In genomic region chr11:66236557-66236956, GRCm38 (mm10) we compare ENCODE assay signal across 22 mouse cellular contexts.
DNase-seq lines count a peak whose midpoint lies in the region; ATAC-seq and TF ChIP-seq lines count a peak whose summit lies in the region.
"Had no signal": no experiment of that assay in that cellular context is flagged by ENCODE, and none has a peak within 500 bp of the region (broad histone marks: within the 10 kb centered on the region; RNA-seq: fewer than 3 reads in every experiment).

No protein-coding gene starts in this region.

- no peak overlapping the region for H3K27ac ChIP-seq in kidney, postnatal 0 days
- no peak overlapping the region for H3K27ac ChIP-seq in kidney, adult 2 months (ENCODE audit: insufficient read depth, low read depth, low read length)
- no peak overlapping the region for H3K27ac ChIP-seq in midbrain, postnatal 0 days (ENCODE audit: low read depth, low read length)
- no peak overlapping the region for H3K27ac ChIP-seq in midbrain, embryonic 16.5 days (ENCODE audit: low read length)
- H3K27ac ChIP-seq: embryonic facial prominence, embryonic 15.5 days; forebrain, embryonic 10.5 days; heart, adult 2 months; hindbrain, embryonic 12.5 days had no signal

- intact Hi-C loops in heart, postnatal 36 days (cut with DNase I), result no loop called here

- peak; percentile 11; the same call in 1 of the 2 replicates for TF ChIP-seq CTCF in kidney, postnatal 0 days (IDR thresholded peaks at IDR 0.05; ENCODE audit: low read depth)
- no peak for TF ChIP-seq CTCF in kidney, adult 2 months (conservative IDR thresholded peaks at IDR 0.05; ENCODE audit: insufficient read depth, insufficient read length, low read depth, low read length)
- TF ChIP-seq CTCF in midbrain, postnatal 0 days (IDR thresholded peaks at IDR 0.05), result peak; percentile 66

- ATAC-seq in kidney, postnatal 0 days (replicated peaks; ENCODE audit: low FRiP score, low read depth), result no peak
- no peak for ATAC-seq in midbrain, postnatal 0 days (ENCODE audit: low FRiP score)
- ATAC-seq in midbrain, embryonic 16.5 days, result no peak
- no peak for ATAC-seq in cerebellum, adult (ENCODE audit: insufficient number of reproducible peaks, low FRiP score, low TSS enrichment)
- ATAC-seq: activated CD4-positive, CD25-positive, alpha-beta regulatory T cell, adult 4 months; forebrain, embryonic 14.5 days; Patski had no signal

- WGBS in kidney, postnatal 0 days, result 53% methylated on average over 2 of the region's 2 CpGs
- 64% methylated on average over 2 of the region's 2 CpGs for WGBS in kidney, adult 2 months
- 66% methylated on average over 2 of the region's 2 CpGs for WGBS in midbrain, postnatal 0 days
- WGBS in midbrain, embryonic 16.5 days, result 69% methylated on average over 2 of the region's 2 CpGs

- H3K4me2 ChIP-seq in kidney, postnatal 0 days (ENCODE audit: low read length), result no peak overlapping the region
- H3K4me2 ChIP-seq in midbrain, postnatal 0 days (ENCODE audit: low read depth, low read length, poor library complexity, severe bottlenecking), result no peak overlapping the region
- H3K4me2 ChIP-seq in midbrain, embryonic 16.5 days (ENCODE audit: low read length), result no peak overlapping the region
- H3K4me2 ChIP-seq: embryonic facial prominence, embryonic 15.5 days; heart, embryonic 12.5 days; hindbrain, embryonic 12.5 days had no signal

- no peak overlapping the region for H3K9ac ChIP-seq in kidney, postnatal 0 days (ENCODE audit: low read depth, low read length)
- H3K9ac ChIP-seq in midbrain, postnatal 0 days (replicated peaks; ENCODE audit: low read length, poor library complexity, severe bottlenecking), result no peak overlapping the region
- no peak overlapping the region for H3K9ac ChIP-seq in midbrain, embryonic 16.5 days (ENCODE audit: low read depth, low read length)
- H3K9ac ChIP-seq: embryonic facial prominence, embryonic 15.5 days; heart, embryonic 12.5 days; hindbrain, embryonic 12.5 days had no signal

- no peak overlapping the region for H3K4me3 ChIP-seq in kidney, postnatal 0 days (replicated peaks; ENCODE audit: low read depth, low read length)
- H3K4me3 ChIP-seq in kidney, adult 2 months (ENCODE audit: insufficient read depth, low read depth, low read length), result no peak overlapping the region
- no peak overlapping the region for H3K4me3 ChIP-seq in midbrain, postnatal 0 days (ENCODE audit: low read depth, low read length)
- no peak overlapping the region for H3K4me3 ChIP-seq in midbrain, embryonic 16.5 days (ENCODE audit: low read depth, low read length)
- H3K4me3 ChIP-seq: embryonic facial prominence, embryonic 15.5 days; erythroblast, embryonic 14.5 days; forebrain, embryonic 10.5 days; heart, adult 2 months; heart, embryonic 12.5 days; hindbrain, embryonic 12.5 days had no signal

- peak; percentile 46 for DNase-seq in heart, adult 11 months
- no peak for DNase-seq in heart, postnatal 36 days
- no peak for DNase-seq in kidney, postnatal 0 days (ENCODE audit: low spot score)
- no peak for DNase-seq in kidney, adult 2 months
- peak; percentile 55 for DNase-seq in midbrain, postnatal 0 days (ENCODE audit: low spot score)
- DNase-seq: adrenal gland, postnatal 14 days; cerebellum, adult 2 months; cerebellum, postnatal 10 days; embryo, embryonic 11 days; gastrocnemius, postnatal 10 days; heart, adult 2 months; heart, postnatal 4 days had no signal

- TF ChIP-seq POLR2A in kidney, adult 2 months (IDR thresholded peaks at IDR 0.05; ENCODE audit: low read depth, low read length), result no peak

- no peaks in the 10 kb centered on the region for H3K4me1 ChIP-seq in kidney, postnatal 0 days (replicated peaks; ENCODE audit: insufficient read depth, low read length)
- H3K4me1 ChIP-seq in kidney, adult 2 months (ENCODE audit: control insufficient read depth, insufficient read depth, low read length), result no peaks in the 10 kb centered on the region
- H3K4me1 ChIP-seq in midbrain, postnatal 0 days (ENCODE audit: insufficient read depth, low read length), result no peaks in the 10 kb centered on the region
- no peaks in the 10 kb centered on the region for H3K4me1 ChIP-seq in midbrain, embryonic 16.5 days (ENCODE audit: control insufficient read depth, insufficient read depth, low read length)
- H3K4me1 ChIP-seq: embryonic facial prominence, embryonic 15.5 days; forebrain, embryonic 10.5 days; heart, embryonic 12.5 days; hindbrain, embryonic 12.5 days had no signal

- no peaks in the 10 kb centered on the region for H3K9me3 ChIP-seq in kidney, postnatal 0 days (replicated peaks; ENCODE audit: low read length)
- H3K9me3 ChIP-seq in midbrain, postnatal 0 days (ENCODE audit: low read length), result no peaks in the 10 kb centered on the region
- H3K9me3 ChIP-seq in midbrain, embryonic 16.5 days (replicated peaks; ENCODE audit: control insufficient read depth, low read length, poor library complexity, severe bottlenecking), result no peaks in the 10 kb centered on the region
- H3K9me3 ChIP-seq: embryonic facial prominence, embryonic 15.5 days; forebrain, embryonic 10.5 days; heart, embryonic 12.5 days; hindbrain, embryonic 12.5 days had no signal

- no peaks in the 10 kb centered on the region for H3K27me3 ChIP-seq in kidney, postnatal 0 days (ENCODE audit: insufficient read depth, low read length)
- no peaks in the 10 kb centered on the region for H3K27me3 ChIP-seq in kidney, adult 2 months (replicated peaks; ENCODE audit: control insufficient read depth, insufficient read depth, low read length)
- no peaks in the 10 kb centered on the region for H3K27me3 ChIP-seq in midbrain, postnatal 0 days (ENCODE audit: insufficient read depth, low read length)
- no peaks in the 10 kb centered on the region for H3K27me3 ChIP-seq in midbrain, embryonic 16.5 days (ENCODE audit: control insufficient read depth, insufficient read depth, low read depth, low read length)
- H3K27me3 ChIP-seq: embryonic facial prominence, embryonic 15.5 days; heart, embryonic 12.5 days; hindbrain, embryonic 12.5 days; Patski had no signal

- H3K36me3 ChIP-seq in kidney, postnatal 0 days (ENCODE audit: insufficient read depth, low read length), result no peaks in the 10 kb centered on the region
- H3K36me3 ChIP-seq in kidney, adult 2 months (ENCODE audit: control insufficient read depth, insufficient read depth, low read length), result no peaks in the 10 kb centered on the region
- no peaks in the 10 kb centered on the region for H3K36me3 ChIP-seq in midbrain, postnatal 0 days (ENCODE audit: insufficient read depth, low read length)
- H3K36me3 ChIP-seq in midbrain, embryonic 16.5 days (ENCODE audit: control insufficient read depth, insufficient read depth, low read length), result no peaks in the 10 kb centered on the region
- H3K36me3 ChIP-seq: embryonic facial prominence, embryonic 15.5 days; forebrain, embryonic 10.5 days; heart, embryonic 12.5 days; hindbrain, embryonic 12.5 days had no signal

Comparison
In these comparisons a context has a peak if more than half of its experiments do, and no peak if none do; other contexts are left out.
1. DNase-seq: peak in heart, adult 11 months (single experiment) and midbrain, postnatal 0 days (single experiment); none in heart, postnatal 36 days (0 of 2), kidney, postnatal 0 days (single experiment) and kidney, adult 2 months (single experiment).